Mouse (Mus musculus): ENCODE results near the gene B3gnt4. TPM values are rescaled to one million over a fixed set of nuclear protein-coding genes. Genes with fewer than 3 reads are reported as not detected.
"Not testable (repeated sequence)": the region's sequence is repeated elsewhere in the genome, so short reads cannot be mapped to it uniquely, and the experiment has no call there.

The B3gnt4 gene
- total RNA-seq (2021), result not detected
- long read RNA-seq, experiment 1, result 0 reads
- long read RNA-seq, experiment 2, result 0 reads

DNA sequence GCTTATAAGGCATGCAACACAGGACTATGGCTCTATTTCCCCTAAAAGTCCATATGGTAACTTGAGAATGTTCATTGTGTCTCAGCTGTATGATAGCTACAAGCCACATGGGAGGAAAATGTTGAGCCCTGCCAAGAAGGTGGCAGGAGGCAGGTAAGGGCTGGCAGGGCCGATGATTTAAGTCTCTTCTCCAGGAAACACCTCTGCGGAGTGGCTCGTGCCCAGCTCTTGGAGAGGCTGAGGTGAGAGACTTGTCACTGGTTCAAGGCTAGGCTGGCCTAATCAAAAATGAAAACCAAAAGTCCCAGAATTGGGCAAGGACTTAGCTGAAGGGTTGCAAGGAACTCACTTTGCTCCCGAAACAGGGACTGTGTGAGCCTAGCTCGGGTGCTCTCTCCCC, at the start of gene B3gnt4:
TSS of gene B3gnt4 (plus strand) at position 301 of the 400 bp plus-strand sequence.
- no peak for DNase-seq

DNA sequence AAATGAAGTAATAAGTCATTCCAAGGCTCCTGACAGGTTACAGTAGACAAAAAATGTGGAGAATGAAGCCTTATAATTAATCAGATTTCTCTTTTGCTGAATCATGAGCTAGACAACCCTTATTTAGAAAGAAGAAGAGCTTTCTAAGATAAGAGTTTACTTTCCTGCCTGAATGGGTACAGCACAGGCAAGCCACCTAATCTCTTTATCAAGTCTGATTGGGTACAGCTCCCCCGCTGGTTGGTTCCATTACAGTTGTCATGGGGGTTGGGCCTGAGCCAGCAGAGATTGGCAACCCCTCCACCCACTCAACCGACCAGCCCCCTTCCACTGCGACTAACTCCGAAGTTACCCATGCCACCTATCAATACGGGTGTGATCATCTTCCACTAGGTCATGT, 48.8 kb upstream of the B3gnt4 start:
- no peak for DNase-seq

DNA sequence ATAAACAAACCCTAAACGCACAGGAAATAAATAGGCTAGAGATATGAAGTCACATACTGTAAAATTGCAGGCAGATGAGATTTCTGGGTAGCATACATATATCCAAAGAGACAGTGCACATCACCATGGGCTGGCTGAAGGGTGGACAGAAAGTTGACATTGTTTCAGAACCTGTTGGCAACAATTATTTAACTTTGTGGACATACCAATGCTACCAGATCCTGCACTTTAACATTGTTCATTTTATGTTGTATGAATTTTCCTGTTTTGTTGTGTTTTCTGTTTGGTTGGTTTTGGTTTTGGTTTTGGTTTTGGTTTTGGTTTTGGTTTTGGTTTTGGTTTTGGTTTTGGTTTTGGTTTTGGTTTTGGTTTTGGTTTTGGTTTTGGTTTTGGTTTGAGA, 45.6 kb upstream of the B3gnt4 start:
- no peak for DNase-seq

DNA sequence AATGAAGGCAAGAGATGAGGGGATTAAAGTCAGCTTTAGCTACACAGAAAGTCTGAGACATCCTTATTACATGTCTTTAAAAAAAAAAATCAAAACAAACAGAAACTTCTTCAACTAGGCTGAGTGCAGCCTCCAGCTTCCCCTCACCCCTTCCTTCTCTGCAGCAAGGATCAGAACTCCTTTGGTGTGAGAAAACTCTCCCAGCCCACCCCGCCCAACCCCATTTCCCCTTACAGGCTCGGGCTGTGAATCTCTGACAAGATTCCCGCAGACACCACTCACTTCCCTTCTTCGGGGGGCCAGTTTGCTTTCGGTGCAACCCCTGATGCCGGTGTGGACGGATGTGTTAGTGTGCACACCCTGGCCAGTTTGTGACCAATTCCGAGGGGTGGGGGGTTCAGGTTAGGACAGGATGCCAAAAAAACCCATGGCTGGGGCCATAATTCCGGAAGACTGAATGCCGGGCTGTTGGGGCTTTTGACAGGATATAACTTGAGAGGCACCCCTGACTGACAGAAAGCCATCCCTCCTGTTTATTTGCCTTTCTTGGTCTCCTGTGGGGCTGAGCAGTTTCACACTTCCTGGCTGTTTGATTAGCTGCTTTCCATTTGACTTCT, 39.4 kb upstream of the B3gnt4 start:
- no peak for DNase-seq

DNA sequence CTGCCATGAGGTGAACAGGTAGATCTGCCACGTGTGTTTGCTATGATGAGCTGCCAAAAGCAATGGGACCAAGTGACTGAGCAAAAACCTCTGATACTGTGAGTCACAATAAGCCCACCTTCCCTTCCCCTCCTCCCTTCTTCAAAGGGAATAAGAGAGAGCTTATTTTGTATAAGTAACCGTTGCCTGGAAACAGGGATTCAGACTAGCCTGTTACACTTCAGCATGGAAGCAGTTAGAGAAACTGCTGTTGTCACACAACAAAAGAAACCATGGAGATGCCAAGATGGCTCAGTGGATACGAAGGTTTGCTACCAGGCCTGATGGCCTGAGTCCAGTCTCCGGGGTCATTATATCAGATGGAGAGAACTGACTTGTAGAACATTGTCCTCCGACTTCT, 36.4 kb upstream of the B3gnt4 start:
- no peak for DNase-seq

DNA sequence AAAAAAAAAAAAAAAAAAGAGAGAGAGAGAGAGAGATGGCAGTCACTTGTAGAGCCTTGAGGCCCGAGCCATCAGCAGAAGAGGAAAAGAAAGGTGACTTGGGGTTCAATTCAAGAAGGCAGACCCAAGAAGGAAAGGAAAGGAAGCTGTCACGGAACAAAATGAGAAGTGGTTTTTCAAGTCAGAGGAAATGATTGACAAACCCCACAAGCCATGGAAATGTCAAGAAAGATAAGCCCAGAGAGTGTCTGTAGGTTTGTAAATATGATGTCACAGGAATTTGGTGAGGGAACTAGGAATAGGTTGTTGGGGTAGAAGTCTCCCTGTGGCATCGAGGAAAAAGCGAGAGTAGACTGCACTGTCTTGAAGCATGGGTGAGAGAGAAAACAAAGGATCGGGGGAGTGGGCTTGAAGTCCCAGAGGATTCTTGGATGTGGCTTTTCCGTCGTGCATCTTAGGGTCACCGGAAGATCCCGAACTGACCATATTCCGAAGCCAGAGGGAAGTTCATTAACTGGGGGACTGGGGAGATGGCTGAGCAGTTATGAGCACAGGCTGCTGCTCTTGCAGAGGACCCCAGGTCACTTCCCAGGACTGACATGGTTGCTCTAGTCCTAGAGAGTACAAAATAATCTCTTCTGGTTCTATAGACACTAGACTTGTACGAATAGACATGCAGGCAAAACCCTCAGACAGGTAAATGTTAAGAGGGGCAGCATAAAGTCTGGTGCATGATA, 22.4 kb upstream of the B3gnt4 start:
- DNase-seq, result no peak

DNA sequence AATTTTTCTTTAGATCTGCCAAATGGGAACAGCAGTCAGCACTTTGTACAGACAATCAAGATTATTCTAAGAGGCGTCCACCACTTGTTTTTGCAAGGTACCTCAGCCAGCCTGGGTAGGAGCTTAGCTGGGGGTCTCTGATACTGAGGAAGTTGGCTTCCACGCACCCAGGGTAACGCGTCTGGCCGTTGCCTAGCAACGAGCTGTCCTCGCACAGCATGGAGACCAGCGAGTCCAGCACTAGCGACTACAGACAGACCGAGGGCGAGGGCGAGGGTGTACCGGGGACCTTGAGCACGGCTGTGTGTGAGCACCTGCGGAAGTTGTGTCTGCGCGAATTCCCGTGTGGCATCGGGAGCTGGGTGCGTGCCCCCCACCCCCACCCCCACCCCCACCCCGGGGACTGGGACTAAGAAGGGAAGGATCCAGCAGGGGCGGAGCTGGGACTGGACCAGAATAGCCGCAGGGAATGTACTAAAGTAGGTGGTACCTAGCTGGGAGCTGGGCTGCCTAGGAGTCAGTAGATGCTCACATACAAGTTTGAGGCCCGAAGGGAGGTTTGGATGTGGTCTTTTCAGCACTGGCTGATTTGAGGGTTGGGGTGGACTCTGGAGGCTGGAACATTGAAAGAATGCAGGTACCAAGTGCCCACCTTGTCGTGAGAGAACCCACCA, 21.0 kb upstream of the B3gnt4 start, which contains the start of the genes Lrrc43 and Il31:
TSS of gene Lrrc43 (plus strand) at position 194 of the 674 bp plus-strand sequence.
TSS of gene Il31 (minus strand) at position 378 of the 674 bp plus-strand sequence.
- DNase-seq, result no peak

DNA sequence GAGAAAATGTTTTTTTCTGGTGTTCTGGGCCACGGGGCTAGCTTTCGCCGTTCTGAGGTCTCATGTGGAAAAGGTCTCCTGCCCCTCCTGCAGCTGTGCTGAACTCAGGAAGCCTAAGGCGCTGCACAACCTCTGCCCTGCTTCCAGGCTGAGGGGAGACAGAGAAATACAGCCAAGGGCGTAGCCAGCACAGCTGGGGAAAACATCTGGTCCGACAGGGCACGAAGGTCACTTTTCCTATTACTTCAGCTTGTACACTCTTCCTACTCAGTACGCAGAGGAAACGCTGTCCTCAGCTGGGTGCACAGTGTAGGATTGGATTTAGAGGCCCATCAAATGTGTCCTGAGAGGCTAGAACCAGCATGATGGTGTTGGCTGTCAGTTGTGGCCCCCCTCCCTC, 20.3 kb upstream of the B3gnt4 start:
- DNase-seq, result no peak

DNA sequence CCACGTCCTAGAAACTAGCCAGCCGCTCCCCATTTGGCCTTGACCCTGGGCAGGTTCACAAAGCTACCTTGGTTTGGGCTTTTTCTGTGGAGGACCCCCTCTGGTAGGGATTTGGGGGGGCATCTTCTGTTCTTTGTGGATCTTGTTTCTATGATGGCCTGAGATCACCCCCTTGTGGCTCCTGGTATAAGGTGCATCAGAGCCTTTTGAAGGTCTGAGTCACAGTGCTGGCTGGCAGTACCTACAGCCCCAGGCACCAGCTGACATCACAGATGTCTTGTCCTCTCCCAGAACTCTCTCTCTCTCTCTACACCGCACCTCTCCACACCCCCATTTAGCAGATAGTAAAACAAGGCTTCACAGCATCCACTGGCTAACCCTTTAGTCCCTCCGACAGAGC, 10.5 kb upstream of the B3gnt4 start:
- no peak for DNase-seq

DNA sequence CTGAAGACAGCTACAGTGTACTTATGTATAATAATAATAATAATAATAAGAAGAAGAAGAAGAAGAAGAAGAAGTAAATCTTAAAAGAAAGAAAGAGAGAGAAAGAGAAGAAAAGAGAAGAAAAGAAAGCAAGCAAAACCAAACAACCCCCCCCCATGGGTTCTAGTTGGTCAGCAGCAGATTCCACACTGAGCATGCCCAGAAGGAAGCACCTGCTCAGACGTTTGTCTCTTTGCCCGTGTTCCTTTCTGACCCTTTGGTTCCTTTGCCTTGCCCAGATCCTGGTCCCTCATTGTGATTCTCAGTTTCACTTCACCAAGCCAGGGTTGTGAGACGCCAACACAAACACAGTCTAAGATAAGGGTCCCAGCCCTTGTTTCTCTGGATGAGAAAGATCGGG, 8.3 kb upstream of the B3gnt4 start:
- no peak for DNase-seq

DNA sequence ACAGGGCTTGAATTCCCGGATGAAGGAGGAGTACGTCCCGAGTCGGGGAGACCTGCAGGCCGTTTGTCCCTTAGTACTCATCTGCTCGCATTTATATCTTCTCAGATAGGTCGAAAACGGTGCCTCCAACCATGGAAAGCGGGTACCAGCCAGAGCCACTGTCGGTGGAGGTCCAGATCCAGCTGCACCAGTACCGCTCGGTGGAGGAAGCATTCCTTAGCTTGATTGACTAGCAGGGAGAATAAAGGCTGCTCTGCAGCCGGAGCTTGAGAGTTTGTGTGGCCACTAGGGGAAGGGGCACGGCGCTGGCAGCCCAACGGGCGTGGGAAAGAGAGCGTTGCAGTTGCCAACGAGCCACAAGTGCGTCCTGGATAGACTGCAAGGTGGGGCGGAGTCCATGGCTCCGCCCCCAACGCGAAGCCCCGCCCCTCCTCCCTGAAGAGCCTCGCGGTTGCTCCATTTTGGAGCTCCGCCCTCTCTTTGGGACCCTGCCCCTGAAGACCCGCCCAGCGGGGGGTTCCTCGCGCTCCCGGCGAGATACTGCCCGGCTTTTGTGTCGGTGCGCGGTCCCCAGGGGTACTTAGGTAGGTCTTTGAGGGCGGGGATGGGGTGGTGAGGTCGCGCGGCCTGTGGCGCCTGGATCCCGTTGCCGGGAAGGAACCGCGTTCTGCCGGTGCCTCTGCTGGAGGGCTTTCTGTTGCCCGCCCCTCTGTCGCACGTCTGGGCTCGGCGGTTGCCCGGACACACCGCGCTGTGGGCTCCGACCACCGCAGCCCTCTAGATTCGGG, 2.1 kb upstream of the B3gnt4 start:
- peak; percentile 72 for DNase-seq

DNA sequence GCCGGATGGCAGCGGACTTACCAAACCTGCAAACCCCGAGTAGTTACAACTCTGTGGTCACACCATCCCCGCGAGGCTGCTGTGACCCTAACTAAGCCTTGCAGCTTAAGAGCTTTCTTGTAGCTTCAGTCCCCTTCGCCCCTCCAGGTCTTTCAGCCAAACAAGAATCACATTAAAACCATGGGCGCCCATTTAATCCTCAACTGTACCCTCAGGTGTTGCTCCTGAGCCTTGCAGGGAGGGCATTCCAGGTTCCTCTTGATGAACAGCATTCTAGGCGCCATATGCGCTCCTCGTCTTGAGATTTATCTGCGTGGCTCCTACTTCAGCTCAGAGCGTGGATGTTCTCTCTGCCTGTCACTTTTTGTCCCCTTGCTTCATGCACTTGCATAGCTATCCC, 1.3 kb upstream of the B3gnt4 start:
- DNase-seq, result no peak

DNA sequence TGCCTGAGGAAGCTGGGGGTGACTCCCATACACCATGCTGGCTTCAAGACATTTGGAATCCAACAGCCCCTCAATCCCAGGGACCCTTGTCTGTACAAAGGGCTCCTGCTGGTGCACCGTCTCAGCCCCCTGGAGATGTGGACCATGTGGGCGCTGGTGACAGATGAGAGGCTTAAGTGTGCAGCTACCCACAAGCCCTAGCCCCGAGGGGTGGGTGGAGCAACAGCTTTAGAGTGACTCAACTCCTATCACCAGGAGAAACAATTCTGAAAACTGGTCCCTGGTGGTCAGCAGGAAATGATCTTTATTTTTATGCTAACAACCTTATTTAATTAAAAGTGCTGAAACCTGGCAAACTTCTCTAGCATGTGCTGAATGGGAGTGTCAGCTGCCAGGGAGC, 1.2 kb downstream of the B3gnt4 start:
- DNase-seq, result not testable (repeated sequence)

DNA sequence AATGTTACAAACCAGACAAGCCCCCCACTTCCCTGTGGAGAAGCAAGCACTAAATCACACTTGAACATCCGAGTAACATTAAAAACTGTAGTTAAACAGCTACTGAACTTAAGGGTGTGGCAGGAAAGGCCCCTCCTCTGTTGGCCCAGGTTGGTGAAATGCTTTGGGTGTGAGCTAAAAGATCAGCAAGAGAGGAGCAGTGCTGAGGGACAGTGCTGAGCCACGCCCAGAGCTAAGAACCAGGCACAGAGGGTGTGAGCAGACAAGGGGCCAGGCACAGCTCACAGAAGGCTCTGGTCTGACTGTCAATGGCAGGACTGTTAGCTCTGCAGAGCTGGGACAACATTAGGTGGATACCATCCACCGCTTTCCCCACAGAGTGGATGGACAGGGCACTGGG, 1.8 kb downstream of the B3gnt4 start:
- no peak for DNase-seq

DNA sequence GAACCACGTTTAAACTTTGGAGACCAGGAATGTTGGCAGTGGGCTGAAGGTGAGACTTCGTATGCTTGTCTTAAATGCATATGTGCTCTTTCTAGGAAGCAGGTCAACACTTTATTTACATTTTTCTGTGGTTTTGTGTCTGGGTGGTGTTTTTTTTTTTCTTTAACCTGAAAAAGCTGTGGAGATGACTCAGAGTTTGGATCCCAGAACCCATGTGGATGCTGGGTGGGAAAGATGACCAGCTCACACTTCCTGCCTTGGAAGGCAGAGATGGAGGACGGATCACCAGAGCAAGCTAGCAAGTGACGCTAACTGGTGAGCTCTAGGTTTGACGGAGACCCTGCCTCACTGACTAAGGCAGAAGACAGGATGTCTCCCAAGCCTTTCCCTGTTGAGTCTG, 4.6 kb downstream of the B3gnt4 start:
- no peak for DNase-seq

DNA sequence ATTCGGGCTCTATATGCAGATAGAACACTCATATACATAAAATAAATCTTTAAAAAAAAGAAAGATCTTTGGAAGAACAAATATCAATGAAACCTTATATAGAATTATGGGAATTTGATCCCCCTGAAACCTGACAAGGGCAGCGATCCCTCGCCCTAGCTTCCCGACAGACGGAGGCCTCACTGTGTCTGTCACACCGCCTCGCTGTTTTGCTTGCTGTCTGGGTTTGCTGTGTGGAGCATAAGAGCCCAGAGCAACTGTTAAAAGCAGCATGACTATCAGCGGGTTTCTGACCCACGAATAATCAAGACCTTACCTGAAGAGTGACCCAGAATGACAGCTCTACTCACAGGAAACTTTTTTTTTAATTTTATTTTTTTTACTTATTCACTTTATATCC, 10.4 kb downstream of the B3gnt4 start:
- peak; percentile 1 for DNase-seq

DNA sequence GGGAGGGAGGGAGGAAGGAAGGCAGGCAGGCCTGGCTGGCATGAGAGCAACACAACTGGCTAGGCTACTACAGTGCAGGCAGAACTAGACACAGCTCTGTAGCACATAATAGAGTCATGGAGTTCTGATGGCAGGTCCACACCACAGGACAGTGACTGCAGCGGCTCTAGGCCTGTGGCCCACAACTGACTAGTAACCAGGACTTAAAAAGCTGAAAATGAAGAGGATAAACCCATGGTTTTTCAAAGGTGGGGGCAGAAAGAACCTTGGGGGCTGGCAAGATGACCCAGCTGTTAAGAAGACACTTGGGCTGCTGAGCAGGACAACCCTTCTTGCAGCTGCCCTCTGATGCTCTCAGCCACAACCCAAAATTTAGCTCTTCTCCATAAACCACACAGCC, 11.4 kb downstream of the B3gnt4 start:
- DNase-seq, result peak; percentile 0

DNA sequence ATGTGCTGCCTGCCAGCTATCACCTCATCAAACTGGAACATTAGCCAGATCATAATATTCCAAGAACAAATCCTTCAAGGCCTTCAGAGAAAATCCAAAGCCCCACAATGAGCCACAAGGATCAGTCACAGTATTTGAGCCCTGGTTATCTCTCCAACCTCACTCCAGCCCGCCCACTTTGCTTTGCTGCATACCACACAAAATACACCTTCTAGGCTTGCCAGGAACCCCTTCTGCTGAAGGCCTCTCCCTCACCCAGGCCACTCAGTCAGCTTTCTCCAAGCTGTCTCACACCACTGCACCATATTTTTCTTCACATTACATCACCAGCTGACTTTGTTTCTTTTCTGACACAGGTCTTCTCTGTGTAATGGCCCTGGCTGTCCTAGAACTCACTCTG, 11.9 kb downstream of the B3gnt4 start:
- peak; percentile 1 for DNase-seq

DNA sequence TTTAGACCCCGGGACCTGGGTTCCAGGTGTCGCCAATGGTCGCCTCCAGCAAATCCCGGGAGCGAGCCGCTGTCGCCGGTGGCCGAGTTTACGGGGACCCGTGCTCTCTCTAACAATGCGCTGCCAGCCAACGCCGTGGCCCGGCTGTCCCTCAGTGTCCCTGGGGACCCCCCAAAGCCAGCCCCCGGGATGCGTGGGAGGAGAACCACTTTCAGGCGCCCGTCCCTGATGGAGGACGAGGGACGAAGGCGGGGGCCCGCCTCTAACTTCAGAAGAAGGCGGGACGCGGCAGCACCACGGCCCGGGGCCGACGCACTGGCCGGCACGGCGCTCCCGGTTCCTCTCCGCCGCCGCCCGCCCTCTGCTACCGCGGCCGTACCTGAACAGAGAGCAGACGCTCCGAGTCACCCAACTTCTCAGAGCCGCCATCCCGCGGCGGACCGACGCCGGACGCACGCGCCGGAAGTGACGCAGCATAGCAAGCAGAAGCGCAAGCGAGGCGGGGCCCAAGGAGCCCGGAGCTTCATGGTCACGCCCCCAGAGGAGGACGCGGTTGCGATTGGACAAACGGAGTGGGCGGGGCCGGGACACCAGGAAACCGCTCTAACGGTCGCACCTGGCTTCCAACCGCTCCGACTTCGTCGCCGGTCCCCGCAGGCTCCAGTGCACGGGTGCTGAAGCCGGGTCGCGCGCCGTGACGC, 13.6 kb downstream of the B3gnt4 start, which contains the start of gene Diablo:
TSS of gene Diablo (minus strand) at position 485 of the 701 bp plus-strand sequence.
- DNase-seq, result peak; percentile 98

DNA sequence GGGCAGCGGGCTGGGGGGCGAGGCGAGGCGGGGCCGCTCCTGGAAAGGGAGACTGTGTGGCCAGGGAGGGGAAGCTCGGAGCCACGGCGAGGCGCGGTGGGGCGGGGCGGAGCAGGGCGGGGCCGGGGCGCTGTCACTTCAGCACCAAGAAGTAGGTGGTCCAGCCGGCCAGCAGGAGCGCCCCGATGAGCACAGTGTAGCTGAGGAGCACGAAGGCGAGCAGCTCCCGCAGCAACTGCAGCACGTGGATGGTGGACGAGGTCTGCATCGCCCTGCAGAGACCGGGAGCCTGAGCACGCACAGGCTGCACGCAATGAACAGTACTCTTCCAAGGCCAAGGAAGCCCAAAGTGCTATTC, 14.1 kb downstream of the B3gnt4 start:
- no peak for DNase-seq

DNA sequence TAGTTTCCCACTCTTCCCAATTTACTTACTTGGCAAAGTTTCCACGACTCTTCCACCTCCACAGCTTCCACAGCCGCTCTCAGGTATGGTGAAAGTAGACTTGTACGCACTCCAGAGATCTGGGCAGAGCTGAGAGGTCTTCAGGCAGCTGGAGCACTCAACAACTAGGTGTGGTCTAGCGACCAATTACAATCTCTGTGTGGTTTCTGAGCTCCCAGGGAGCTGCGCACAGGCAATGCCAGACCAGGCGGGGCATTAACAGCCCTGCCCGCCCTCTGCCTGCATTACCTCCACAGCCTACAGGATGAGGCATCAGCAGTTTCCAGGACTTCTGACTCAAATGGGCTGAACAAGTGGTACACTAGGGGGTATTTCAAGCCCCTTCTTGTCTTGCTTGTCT, 15.0 kb downstream of the B3gnt4 start, which contains the start of gene Gm49027:
TSS of gene Gm49027 (minus strand) at position 208 of the 400 bp plus-strand sequence.
- peak; percentile 1 for DNase-seq
